Mouse (Mus musculus): Measurements from ENCODE around the gene Hsd17b2.

Hsd17b2 gene

DNA sequence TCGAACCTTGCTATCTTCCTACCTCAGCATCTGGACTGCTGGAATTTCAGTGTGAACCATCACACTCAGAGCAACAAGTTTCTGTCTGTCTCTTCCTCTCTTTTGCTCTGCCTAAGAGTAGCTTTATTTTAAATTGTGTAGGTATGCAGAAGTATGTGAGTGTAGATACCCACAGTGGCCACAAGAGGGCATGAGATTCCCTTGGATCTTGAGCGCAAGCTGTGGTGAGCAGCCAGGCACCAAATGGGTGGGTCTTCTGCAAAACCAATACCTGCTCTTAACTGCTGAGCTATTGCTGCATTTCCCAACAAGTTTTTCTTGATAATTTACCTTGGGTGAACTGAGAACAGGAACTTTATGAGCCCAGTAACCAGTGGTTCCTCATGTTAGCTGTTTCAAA, 70.4 kb downstream of the Hsd17b2 start:
- peak; percentile 88 for DNase-seq (ENCODE audit: low read depth, low spot score)

DNA sequence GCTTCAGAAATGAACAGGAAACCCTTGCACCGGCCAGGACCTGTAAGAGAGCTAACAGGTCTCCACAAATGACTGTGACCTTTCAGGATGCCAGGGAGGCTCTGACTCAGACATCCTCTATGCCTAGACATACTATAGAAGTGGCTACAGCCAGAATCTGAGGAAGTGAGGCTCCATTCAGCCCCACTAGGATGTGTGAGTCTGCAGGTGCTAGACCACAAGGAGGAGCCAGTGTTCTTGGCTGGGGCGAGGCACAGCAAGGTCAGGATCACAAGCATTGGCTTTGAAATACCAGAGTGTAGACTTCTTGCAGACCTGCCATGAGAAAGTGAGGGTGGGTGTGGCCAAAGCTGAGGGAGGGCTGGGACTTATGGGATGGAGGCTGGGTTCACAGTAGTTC, 70.9 kb downstream of the Hsd17b2 start:
- DNase-seq (ENCODE audit: low read depth, low spot score), result peak; percentile 90

DNA sequence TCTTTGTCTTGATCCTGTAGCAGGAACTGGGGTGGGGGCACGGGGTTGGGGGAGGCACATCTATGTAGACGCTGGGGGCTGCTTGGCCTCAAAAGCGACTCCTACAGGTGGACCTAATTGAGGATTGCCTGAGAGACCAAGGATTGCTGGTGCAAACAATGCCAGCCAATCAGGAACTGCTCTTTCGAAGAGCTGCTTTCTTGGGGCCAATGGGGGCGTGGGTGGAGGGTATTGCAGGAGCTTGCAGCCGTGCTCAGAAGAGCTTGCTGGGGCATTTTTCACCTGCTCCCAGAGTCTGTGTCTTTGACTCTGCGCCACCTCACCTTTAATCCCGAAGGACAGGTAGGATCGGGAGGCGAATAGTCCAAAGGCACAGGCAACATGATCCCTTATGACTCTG, 73.9 kb downstream of the Hsd17b2 start:
- DNase-seq (ENCODE audit: low read depth, low spot score), result peak; percentile 87

DNA sequence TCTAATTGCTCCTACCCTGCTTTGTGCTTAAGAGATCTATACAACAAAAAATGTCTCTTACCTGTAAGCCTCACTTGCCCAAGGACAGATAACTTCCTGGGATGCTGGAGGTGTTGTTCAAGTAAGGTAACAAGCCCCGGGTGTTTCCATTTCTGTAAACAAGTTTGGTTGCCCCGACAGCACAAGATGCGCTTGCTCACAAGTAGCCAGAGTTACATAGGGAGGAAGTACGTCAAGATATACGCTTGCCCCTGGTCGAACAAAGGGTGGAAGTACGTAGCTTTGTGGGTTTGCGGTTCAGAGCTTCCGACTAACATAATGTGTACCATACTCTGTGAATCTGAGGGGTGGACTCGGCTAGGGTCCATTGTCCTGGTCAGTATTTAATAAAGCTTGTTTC, 74.4 kb downstream of the Hsd17b2 start:
- DNase-seq (ENCODE audit: low read depth, low spot score), result peak; percentile 61

DNA sequence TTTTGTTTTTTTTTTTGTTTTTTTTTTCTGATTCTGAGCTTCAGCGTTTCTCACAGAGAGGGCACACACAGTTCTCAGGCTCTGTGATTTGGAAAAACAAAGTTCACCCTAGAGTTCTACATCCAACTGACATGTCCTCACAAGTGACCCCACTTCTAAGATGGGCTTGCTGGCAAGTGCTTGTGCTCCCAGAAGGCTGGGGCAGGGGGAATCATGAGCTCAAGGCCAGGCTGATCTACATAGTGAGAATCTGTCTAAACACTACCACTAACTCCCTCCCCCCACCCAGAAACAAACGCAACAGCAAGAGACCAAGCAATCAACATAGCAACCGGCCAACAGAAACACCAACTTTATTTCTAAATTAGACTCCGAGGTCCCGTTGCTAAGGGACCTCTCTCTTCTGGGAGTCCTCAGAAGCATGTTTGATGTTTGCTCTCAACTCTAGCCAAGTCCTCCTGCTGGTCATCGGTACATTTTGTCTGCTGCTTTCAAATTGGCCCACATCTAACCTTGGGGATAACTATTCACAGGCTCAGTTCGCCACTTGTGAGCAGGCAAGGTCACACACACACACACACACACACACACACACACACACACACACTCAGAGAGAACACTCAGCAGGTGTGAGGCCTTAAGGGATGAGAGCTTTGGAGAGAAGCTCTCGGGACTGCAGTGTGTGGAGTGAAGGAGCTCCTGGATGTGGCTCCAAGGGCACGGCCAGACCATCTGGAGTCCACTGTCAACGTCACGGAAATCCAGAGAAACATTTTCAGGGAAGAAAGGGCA, 77.0 kb downstream of the Hsd17b2 start:
- no peak for DNase-seq (ENCODE audit: low read depth, low spot score)

DNA sequence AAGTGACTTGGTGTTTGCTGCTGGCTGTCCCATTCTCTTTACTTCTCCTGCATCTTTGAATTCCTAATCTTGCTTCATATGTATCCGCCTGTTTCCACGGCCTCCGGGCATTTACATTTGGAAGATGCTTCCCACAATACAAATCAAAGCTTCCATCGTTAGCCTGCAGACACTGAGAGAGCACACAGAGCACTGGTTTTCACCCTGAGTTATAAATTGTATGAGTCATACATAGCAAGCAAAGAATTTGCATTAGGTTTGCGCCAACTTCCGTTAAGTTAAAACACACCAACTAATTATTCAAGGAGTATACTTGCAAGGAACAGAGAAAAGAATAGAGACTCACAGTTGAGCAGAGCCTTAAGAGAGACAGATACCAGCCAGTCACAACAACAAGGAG, 77.6 kb downstream of the Hsd17b2 start:
- DNase-seq (ENCODE audit: low read depth, low spot score), result no peak

DNA sequence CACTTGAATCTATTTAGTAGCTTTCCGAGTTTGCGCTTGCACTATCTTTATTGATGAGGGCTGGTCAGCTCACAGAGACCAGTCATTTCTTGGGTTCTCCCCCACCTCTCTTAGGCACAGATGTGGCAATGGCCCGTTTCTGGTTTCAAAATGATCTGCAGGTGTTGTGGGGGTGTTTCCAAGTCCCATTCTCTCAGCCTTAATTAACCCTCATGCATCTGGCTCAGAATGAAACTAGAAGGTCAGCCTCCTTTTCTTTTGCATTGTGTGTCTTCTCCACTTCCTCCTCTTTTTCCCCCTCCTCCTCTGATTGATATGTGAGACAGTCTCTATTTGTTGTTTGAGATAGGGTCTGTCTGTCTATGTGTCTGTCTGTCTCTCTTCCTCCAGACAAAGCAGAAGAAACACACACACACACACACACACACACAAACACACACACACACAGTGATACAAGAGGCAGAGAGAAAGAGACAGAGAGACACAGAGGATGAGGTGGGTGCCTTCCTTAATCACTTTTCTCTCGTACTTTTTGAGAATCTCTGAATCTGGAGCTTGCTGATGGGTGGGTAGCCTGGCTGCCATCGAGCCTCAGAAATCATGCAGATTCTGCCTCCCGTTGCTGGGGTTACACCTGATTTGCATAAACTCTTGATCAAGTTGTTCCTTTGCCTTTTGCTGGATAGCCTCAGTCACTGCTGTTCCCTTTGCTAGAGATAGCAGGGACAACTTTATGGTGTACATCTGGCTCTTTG, 79.8 kb downstream of the Hsd17b2 start:
- no peak for DNase-seq (ENCODE audit: low read depth, low spot score)

DNA sequence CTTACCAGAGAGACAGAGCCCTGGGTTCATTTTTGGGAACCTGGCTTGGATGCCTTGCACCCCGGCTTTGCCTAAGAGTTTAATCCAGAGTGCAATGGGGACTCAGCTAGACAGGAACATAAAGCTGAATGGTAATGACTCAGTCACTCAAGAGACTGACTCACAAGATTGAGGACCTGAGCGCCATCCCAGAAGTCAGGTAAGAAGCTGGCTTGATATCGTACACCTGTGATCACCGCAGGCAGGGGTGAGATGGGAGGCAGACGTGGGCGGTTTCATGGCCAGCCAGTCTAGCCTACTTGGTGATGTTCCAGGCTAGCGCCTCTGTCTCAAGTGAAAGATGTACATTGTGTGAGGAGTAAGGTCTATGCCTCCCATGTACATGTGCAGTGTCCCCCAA, 81.3 kb downstream of the Hsd17b2 start:
- no peak for DNase-seq (ENCODE audit: low read depth, low spot score)

DNA sequence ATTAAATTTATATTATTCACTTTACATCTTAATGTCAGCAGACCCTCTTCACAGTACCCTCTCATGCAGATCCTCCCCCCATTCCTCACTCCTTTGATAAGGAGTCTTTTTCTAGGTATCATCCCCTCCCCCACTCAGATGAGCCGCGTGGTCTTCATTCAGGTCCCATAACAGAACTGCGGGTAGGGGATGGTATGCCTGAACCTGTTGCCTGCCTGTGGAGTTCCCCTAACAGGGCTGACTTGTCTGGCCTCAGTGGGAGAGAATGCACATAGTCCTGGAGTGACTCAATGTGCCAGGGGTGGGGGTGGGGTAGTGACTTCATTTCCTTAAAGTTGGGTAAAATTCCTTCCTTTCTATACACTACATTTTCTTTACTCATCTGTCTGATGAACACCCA, 84.7 kb downstream of the Hsd17b2 start:
- no peak for DNase-seq (ENCODE audit: low read depth, low spot score)

DNA sequence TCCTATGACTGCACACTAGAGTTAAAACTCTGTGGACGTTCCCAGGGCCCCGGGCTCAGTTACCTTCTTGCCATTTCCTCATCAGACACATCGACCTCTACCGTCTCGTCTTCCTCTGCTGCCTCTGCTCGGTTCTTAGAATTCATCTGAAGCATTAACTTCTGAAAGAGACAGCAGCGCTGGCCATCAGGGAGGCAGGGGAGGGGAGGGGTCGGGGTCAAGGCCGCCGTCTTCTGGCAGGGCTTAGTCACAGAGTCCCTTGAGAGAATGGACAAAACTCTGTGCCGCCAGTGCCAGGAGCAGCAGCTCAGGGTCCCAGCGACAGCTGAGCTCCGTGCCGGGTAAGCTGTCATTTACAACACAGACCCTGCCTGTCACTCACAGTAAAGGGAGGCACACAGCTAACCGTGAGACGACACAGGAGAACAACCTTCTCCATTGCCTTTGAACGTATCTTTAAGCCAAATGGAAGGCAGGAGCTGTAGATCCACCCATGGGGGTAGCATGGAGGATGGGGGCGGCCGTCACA, 91.0 kb downstream of the Hsd17b2 start:
- no peak for DNase-seq (ENCODE audit: low read depth, low spot score)

DNA sequence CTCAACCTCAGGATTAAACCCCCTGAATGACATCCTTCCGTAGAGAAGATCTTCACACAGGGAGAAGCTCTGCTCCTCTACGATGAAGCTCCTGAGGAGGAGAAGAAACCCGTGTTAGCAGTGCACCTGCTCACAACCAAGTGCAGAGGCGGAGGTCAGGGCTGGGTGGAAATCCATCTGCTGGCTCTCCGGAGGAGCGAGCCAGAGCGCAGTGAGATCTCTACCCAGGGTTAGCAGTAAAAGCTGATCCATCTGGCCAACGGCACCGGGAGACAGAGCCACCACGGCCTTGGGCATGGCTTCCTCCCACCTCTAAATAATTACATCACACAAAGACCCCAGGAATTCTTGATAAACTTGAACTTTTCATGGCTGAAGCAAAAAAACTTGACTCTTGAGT, 92.9 kb downstream of the Hsd17b2 start:
- DNase-seq (ENCODE audit: low read depth, low spot score), result no peak

DNA sequence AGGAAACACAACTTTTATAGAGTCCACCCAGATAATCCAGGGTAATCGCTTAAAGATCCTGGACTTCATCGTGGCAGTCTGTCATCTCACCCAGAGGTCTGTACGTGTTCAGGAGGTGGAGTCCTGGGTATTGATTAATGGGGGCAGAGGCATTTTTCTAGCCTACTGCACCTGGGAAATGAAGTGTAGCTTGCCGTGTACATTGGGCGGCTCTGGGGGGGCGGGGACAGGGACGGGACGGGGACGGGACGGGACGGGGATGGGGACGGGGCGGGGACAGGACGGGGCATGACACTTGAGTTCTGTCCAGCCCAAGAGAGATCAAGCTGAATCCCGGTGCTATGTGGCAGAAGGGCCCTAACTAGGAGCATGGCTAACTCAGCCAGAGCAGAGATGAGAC, 94.8 kb downstream of the Hsd17b2 start:
- no peak for DNase-seq (ENCODE audit: low read depth, low spot score)

DNA sequence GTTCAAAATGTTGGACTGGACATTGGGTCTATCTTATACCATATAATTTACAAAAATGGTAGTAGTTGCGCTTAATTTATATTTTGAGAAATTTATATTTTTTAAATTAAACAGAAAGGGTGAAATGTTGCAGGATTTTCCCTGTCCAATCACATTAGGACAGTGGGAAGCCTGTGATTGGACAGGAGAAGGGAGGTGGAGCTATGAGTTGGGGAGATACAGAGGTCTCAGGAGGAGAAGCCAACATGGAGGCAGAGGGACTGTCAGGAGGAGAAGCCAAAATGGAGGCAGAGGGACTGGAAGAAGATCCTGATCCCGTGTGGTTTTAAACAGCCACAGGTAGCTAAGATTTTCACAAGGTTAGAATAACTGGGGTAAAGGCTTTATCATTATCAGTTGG, 96.4 kb downstream of the Hsd17b2 start:
- peak; percentile 47 for DNase-seq (ENCODE audit: low read depth, low spot score)

DNA sequence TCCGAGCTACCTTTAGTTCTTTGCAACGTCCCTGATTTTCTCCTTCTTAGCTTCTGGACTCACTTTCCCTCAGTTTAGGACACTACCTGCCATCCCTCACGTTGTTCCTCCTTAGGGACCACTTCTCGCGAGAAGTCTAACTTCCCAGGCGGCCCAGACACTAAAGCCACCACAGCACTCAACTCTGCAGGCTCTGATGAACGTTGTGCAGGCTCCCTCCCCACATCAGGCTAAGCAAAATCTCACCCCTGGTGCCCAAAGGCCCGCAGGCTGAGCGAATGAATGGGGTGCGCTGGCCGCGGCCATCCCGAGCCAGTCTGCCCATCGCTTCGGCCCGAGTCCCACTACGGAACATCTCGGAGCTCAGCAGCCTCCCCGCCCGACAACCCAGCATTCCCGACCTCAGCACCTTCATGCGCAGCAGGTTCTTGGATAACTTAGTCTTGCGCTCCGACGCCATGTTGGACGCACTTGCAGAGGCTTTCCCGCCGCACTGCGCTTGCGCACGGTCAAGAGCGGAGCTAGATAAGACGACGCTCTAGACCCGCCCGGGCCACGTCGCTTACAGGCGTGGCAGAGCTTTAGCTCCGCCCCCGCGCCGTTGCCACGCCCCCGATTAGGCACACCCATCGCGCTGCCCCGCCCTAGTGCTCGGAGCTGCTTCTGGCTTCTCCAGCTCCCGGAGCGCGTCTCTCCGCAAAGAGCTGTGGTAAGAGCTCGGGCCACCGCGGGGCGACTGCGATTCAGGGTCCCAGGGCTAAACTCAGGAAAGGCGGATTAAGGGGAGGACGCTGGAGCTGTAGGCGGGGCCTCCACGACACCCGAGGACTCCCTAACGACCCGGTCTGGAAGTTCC, 100.0 kb downstream of the Hsd17b2 start, which contains the start of gene Mphosph6:
Mphosph6 (minus strand) TSS at position 501 of the 856 bp plus-strand sequence.
- peak; percentile 100 for DNase-seq (ENCODE audit: low read depth, low spot score)

DNA sequence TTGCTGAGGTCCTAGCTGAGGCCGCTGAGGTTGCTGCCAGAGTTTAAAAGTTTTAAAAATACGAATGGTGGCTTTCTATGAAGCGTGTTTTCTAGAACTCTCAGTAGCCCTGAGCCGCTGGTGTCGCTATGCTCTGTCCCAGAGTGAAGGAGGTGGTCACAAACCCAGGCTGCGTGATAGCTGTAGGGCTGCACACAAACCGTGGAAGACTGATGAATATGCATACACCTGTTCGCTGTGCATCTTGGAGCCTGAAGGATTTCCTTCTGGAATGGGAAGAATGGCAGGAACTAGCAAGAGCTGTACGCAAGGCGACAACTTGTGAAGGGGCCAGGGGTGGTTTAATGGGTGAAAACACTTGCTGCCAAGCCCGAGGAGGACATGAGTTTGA, 100.6 kb downstream of the Hsd17b2 start:
- peak; percentile 71 for DNase-seq (ENCODE audit: low read depth, low spot score)

DNA sequence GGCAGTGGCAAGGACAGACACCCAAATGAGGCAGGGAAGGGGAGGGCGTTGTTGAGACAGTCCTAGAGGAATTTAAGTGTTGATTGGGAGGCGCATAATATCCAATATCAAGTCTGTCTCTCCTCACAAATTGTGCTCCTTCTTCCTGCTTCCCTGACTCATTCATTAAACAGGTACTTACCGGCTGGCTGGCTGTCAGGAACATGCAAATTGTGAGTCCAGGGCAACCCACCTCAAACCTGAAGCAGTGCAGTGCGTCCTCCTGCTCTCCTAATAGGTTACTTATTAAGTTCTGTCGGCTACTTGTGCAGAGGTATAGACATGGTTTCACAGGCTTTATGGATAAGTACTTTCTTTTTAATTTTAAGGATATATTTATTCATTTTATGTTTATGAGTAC, 103.7 kb downstream of the Hsd17b2 start:
- no peak for DNase-seq (ENCODE audit: low read depth, low spot score)
